Mouse (Mus musculus): ENCODE data around the gene Vmn2r103.

Vmn2r103 gene

GRCm38 (mm10) chr17:19773063-19773462 lies at the start of gene Vmn2r103:
Gene Vmn2r103 (plus strand): TSS chr17:19773363.
- DNase-seq: no peak

DNA sequence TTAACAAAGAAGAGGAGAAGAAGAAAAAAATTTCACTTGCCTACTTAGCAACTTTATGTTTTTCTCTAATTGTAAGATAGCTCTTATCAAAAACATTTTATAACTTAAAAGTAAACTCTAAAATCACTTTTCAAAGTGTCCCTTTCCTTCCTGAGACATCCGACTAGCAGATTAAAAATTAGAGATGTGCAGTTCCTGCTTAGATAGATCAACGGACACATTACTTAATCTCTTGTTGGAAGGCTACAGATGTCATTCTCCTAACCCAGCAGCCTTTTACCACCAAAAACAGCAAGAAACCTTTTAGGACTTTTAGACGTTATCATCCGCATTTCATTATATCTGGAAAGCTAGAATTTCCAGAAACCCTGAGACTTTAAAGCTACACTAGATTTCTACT lies 5.8 kb downstream of the Vmn2r103 start:
- no peak for DNase-seq

DNA sequence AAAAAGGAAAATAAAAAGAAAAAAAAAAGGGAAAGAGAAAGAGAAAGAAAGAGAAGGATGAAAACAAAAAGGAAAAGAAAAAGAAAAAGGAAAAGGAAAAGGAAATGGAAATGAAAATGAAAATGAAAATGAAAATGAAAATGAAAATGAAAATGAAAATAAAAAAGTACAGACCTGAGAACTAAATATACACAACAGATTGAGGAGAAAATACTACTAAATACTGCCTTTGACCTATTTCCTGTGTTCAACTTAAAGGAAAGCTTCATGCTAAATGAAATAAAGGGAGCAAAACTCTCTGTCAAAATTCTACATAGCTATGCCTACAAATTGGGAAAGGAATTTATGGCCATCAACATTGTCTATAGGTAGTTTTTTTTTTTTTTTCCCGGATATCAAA lies 16.1 kb downstream of the Vmn2r103 start:
- no peak for DNase-seq

All from cerebellum, adult 8-10 months (tissue).